28 mouse cellular contexts compared by ENCODE assay signal in genomic region chr15:10646297-10646696, GRCm38 (mm10).
DNase-seq lines count a peak whose midpoint lies in the region; ATAC-seq and TF ChIP-seq lines count a peak whose summit lies in the region.
"Had no signal": no experiment of that assay in that cellular context is flagged by ENCODE, and none has a peak within 500 bp of the region (broad histone marks: within the 10 kb centered on the region; RNA-seq: fewer than 3 reads in every experiment).

No protein-coding gene starts in this region.

- H3K36me3 ChIP-seq in hindbrain, embryonic 10.5 days, result peaks cover 12% of the 10 kb centered on the region; the same call in 1 of the 2 replicates
- H3K36me3 ChIP-seq in hindbrain, postnatal 0 days (ENCODE audit: insufficient read depth, low read length), result no peaks in the 10 kb centered on the region
- H3K36me3 ChIP-seq in kidney, postnatal 0 days (ENCODE audit: insufficient read depth, low read length), result 0 out of 2 replicates have a peak, but pooled peaks cover 3% of the 10 kb centered on the region
- no peaks in the 10 kb centered on the region for H3K36me3 ChIP-seq in midbrain, embryonic 11.5 days (ENCODE audit: control insufficient read depth, insufficient read depth, low read length)
- H3K36me3 ChIP-seq in midbrain, embryonic 16.5 days (ENCODE audit: control insufficient read depth, insufficient read depth, low read length), result no peaks in the 10 kb centered on the region
- H3K36me3 ChIP-seq in myocyte (ENCODE audit: control insufficient read depth, insufficient read depth), result peaks cover 3% of the 10 kb centered on the region
- H3K36me3 ChIP-seq: heart, embryonic 10.5 days; heart, embryonic 13.5 days; hindbrain, embryonic 13.5 days had no signal

- no peak for TF ChIP-seq CTCF in hindbrain, postnatal 0 days (IDR thresholded peaks at IDR 0.05; ENCODE audit: low read depth)
- no peak for TF ChIP-seq CTCF in kidney, postnatal 0 days (IDR thresholded peaks at IDR 0.05; ENCODE audit: low read depth)

- H3K27ac ChIP-seq in hindbrain, embryonic 10.5 days, result peak overlapping the region; percentile 31
- H3K27ac ChIP-seq in hindbrain, postnatal 0 days, result no peak overlapping the region
- H3K27ac ChIP-seq in kidney, postnatal 0 days, result 0 out of 2 replicates have a peak overlapping the region, but pooled peaks have one; percentile 26
- H3K27ac ChIP-seq in midbrain, embryonic 11.5 days (ENCODE audit: low read depth, low read length), result no peak overlapping the region
- H3K27ac ChIP-seq in midbrain, embryonic 16.5 days (ENCODE audit: low read length), result no peak overlapping the region
- H3K27ac ChIP-seq: forebrain, embryonic 10.5 days; forebrain, embryonic 13.5 days; heart, adult 2 months; heart, embryonic 10.5 days; heart, embryonic 13.5 days; hindbrain, embryonic 13.5 days had no signal

- no peak overlapping the region for H3K4me3 ChIP-seq in hindbrain, embryonic 10.5 days
- H3K4me3 ChIP-seq in hindbrain, postnatal 0 days (ENCODE audit: low read length), result no peak overlapping the region
- H3K4me3 ChIP-seq in kidney, postnatal 0 days (replicated peaks; ENCODE audit: low read depth, low read length), result no peak overlapping the region
- no peak overlapping the region for H3K4me3 ChIP-seq in midbrain, embryonic 11.5 days (ENCODE audit: low read depth, low read length)
- no peak overlapping the region for H3K4me3 ChIP-seq in midbrain, embryonic 16.5 days (ENCODE audit: low read depth, low read length)
- H3K4me3 ChIP-seq in myocyte, result no peak overlapping the region
- H3K4me3 ChIP-seq: forebrain, embryonic 10.5 days; forebrain, embryonic 13.5 days; heart, adult 2 months; heart, embryonic 10.5 days; heart, embryonic 13.5 days; hindbrain, embryonic 13.5 days had no signal

- H3K9ac ChIP-seq in hindbrain, postnatal 0 days (replicated peaks; ENCODE audit: low read length), result no peak overlapping the region
- H3K9ac ChIP-seq in kidney, postnatal 0 days (ENCODE audit: low read depth, low read length), result no peak overlapping the region
- H3K9ac ChIP-seq in midbrain, embryonic 11.5 days (ENCODE audit: low read length), result no peak overlapping the region
- no peak overlapping the region for H3K9ac ChIP-seq in midbrain, embryonic 16.5 days (ENCODE audit: low read depth, low read length)
- H3K9ac ChIP-seq: forebrain, embryonic 13.5 days; heart, embryonic 13.5 days; hindbrain, embryonic 13.5 days had no signal

- H3K4me2 ChIP-seq in hindbrain, postnatal 0 days (ENCODE audit: low read depth, low read length), result no peak overlapping the region
- no peak overlapping the region for H3K4me2 ChIP-seq in kidney, postnatal 0 days (ENCODE audit: low read length)
- H3K4me2 ChIP-seq in midbrain, embryonic 11.5 days, result no peak overlapping the region
- no peak overlapping the region for H3K4me2 ChIP-seq in midbrain, embryonic 16.5 days (ENCODE audit: low read length)
- no peak overlapping the region for H3K4me2 ChIP-seq in myocyte (ENCODE audit: low read depth)
- H3K4me2 ChIP-seq: forebrain, embryonic 13.5 days; heart, embryonic 13.5 days; hindbrain, embryonic 13.5 days had no signal

- DNase-seq in hindbrain, embryonic 10.5 days (ENCODE audit: low spot score), result no peak
- no peak for DNase-seq in hindbrain, postnatal 0 days (ENCODE audit: low spot score)
- no peak for DNase-seq in kidney, postnatal 0 days (ENCODE audit: low spot score)
- DNase-seq in kidney, postnatal 10 days, result no peak
- peak; percentile 57 for DNase-seq in midbrain, embryonic 11.5 days (ENCODE audit: low spot score, missing footprints)
- no peak for DNase-seq in spleen, adult 18-20 months
- DNase-seq: adrenal gland, adult 2 months; adrenal gland, postnatal 14 days; B cell, adult 2 months; cerebellum, adult 11 months; cerebellum, adult 2 months; cerebellum, adult 9-11 months; cerebellum, postnatal 25 days; embryo, embryonic 11 days; gastrocnemius, postnatal 25 days; heart, adult 2 months; heart, postnatal 14 days had no signal

- H3K79me2 ChIP-seq in myocyte (ENCODE audit: control insufficient read depth, insufficient read depth), result peaks cover 82% of the 10 kb centered on the region

- H3K4me1 ChIP-seq in hindbrain, embryonic 10.5 days (replicated peaks), result peaks cover 80% of the 10 kb centered on the region
- H3K4me1 ChIP-seq in hindbrain, postnatal 0 days (ENCODE audit: insufficient read depth, low read length), result no peaks in the 10 kb centered on the region; the same call in 1 of the 2 replicates
- peaks cover 44% of the 10 kb centered on the region for H3K4me1 ChIP-seq in kidney, postnatal 0 days (replicated peaks; ENCODE audit: insufficient read depth, low read length)
- peaks cover 25% of the 10 kb centered on the region for H3K4me1 ChIP-seq in midbrain, embryonic 11.5 days (ENCODE audit: control insufficient read depth, insufficient read depth, low read length)
- peaks cover 5% of the 10 kb centered on the region for H3K4me1 ChIP-seq in midbrain, embryonic 16.5 days (ENCODE audit: control insufficient read depth, insufficient read depth, low read length)

- no peak for TF ChIP-seq POLR2A in myocyte (IDR thresholded peaks at IDR 0.05; ENCODE audit: insufficient read length, low read depth)

- no peak for ATAC-seq in hindbrain, postnatal 0 days
- no peak for ATAC-seq in kidney, postnatal 0 days (replicated peaks; ENCODE audit: low FRiP score, low read depth)
- no peak for ATAC-seq in midbrain, embryonic 11.5 days (ENCODE audit: low FRiP score)
- ATAC-seq in midbrain, embryonic 16.5 days, result no peak
- ATAC-seq: CD4-positive, CD25-positive, alpha-beta regulatory T cell, adult 4 months; forebrain, embryonic 13.5 days; forebrain, embryonic 16.5 days; hindbrain, embryonic 16.5 days; inflammation-experienced regulatory T-cells, adult 6 months had no signal

- H3K9me3 ChIP-seq in hindbrain, embryonic 10.5 days, result no peaks in the 10 kb centered on the region
- H3K9me3 ChIP-seq in hindbrain, postnatal 0 days (ENCODE audit: low read length), result no peaks in the 10 kb centered on the region
- no peaks in the 10 kb centered on the region for H3K9me3 ChIP-seq in kidney, postnatal 0 days (replicated peaks; ENCODE audit: low read length)
- no peaks in the 10 kb centered on the region for H3K9me3 ChIP-seq in midbrain, embryonic 11.5 days (ENCODE audit: control insufficient read depth, low read length)
- no peaks in the 10 kb centered on the region for H3K9me3 ChIP-seq in midbrain, embryonic 16.5 days (replicated peaks; ENCODE audit: control insufficient read depth, low read length, poor library complexity, severe bottlenecking)
- H3K9me3 ChIP-seq: forebrain, embryonic 10.5 days; forebrain, embryonic 13.5 days; heart, embryonic 10.5 days; heart, embryonic 13.5 days; hindbrain, embryonic 13.5 days had no signal

- no peak overlapping the region for H3ac ChIP-seq in myocyte (ENCODE audit: control insufficient read depth, insufficient read length)

- 65% methylated on average over 5 of the region's 5 CpGs for WGBS in hindbrain, embryonic 10.5 days
- 69% methylated on average over 5 of the region's 5 CpGs for WGBS in hindbrain, postnatal 0 days
- WGBS in kidney, postnatal 0 days, result 75% methylated on average over 5 of the region's 5 CpGs
- WGBS in midbrain, embryonic 11.5 days, result 73% methylated on average over 5 of the region's 5 CpGs
- 70% methylated on average over 5 of the region's 5 CpGs for WGBS in midbrain, embryonic 16.5 days

- H3K27me3 ChIP-seq in hindbrain, embryonic 10.5 days (ENCODE audit: insufficient read depth, poor library complexity, severe bottlenecking), result no peaks in the 10 kb centered on the region
- no peaks in the 10 kb centered on the region for H3K27me3 ChIP-seq in hindbrain, postnatal 0 days (ENCODE audit: insufficient read depth, low read length)
- no peaks in the 10 kb centered on the region for H3K27me3 ChIP-seq in kidney, postnatal 0 days (ENCODE audit: insufficient read depth, low read length)
- H3K27me3 ChIP-seq in midbrain, embryonic 11.5 days (ENCODE audit: control insufficient read depth, insufficient read depth, low read length), result no peaks in the 10 kb centered on the region
- H3K27me3 ChIP-seq in midbrain, embryonic 16.5 days (ENCODE audit: control insufficient read depth, insufficient read depth, low read depth, low read length), result no peaks in the 10 kb centered on the region
- H3K27me3 ChIP-seq in myocyte (ENCODE audit: control insufficient read depth, insufficient read depth, insufficient read length), result no peaks in the 10 kb centered on the region
- H3K27me3 ChIP-seq: forebrain, embryonic 13.5 days; hindbrain, embryonic 13.5 days had no signal

TF ChIP-seq in myocyte, 11 proteins besides CTCF, POLR2A, EP300 and RAD21:
- TF ChIP-seq TCF12 (IDR thresholded peaks at IDR 0.05; ENCODE audit: insufficient read depth, poor library complexity, severe bottlenecking), result no peak
- peak in 1 of 3 experiments; percentile 19 for TF ChIP-seq MYOG (IDR thresholded peaks at IDR 0.05; ENCODE audit: control insufficient read depth in 1 of 3, insufficient read depth in 1 of 3, insufficient read length in 2 of 3, low read depth in 2 of 3)
- no peak for TF ChIP-seq MAX (IDR thresholded peaks at IDR 0.05; ENCODE audit: low read depth)
- TF ChIP-seq TCF3 (IDR thresholded peaks at IDR 0.05; ENCODE audit: insufficient read length, low read depth), result no peak
- peak in 2 of 3 experiments; percentile 91 to 94 for TF ChIP-seq MYOD1 (IDR thresholded peaks at IDR 0.05; ENCODE audit: control insufficient read depth in 1 of 3, insufficient read length in 2 of 3, low read depth in 2 of 3)

Comparison
In these comparisons a context has a peak if more than half of its experiments do, and no peak if none do; other contexts are left out.
1. H3K27ac ChIP-seq: peak in hindbrain, embryonic 10.5 days (single experiment) and kidney, postnatal 0 days (single experiment); none in hindbrain, postnatal 0 days (single experiment), midbrain, embryonic 11.5 days (single experiment) and midbrain, embryonic 16.5 days (single experiment).